Mouse (Mus musculus): ENCODE data around the gene Cpe. TPM values are rescaled to one million over a fixed set of nuclear protein-coding genes. Genes with fewer than 3 reads are reported as not detected.

The Cpe gene
- 1 to 10 TPM; 1.4 to 2.3 TPM for total RNA-seq (2023)

GRCm38 (mm10) chr8:64692651-64693201 lies at the start of gene Cpe:
Cpe (minus strand) TSS chr8:64693054.

GRCm38 (mm10) chr8:64733271-64733943 lies 40.6 kb upstream of the Cpe start, which contains the start of gene Msmo1:
Msmo1 (minus strand) TSS chr8:64733792.

Other genes starting within 250 kb of the Cpe start
- gene Msmo1, start 40.7 kb upstream of the Cpe start, total RNA-seq (2023) = 10 to 100 TPM; 29.2 to 31.7 TPM
- 10 to 100 TPM; 39.8 to 45.3 TPM for gene Klhl2, start 157.0 kb upstream of the Cpe start, total RNA-seq (2023)